Mouse (Mus musculus): Measurements from ENCODE around the gene Zmynd19. TPM values are rescaled to one million over a fixed set of nuclear protein-coding genes. Genes with fewer than 3 reads are reported as not detected.

The Zmynd19 gene
- polyA plus RNA-seq (2016; fragmentation: Nextera tagmentation; extraction: Ambion mirVana), result 19.8 and 24.7 TPM in 2 replicates

GRCm38 (mm10) chr2:24949421-24950188 is at the start of gene Zmynd19:
Gene Zmynd19, plus strand, starts transcription at chr2:24949792.
- Histone ChIP-seq H3K27ac (replicated peaks) (peak within 1 kb of the TSS; percentile 69), H3K9me3 (no peaks in the 10 kb centered on the region), H3K4me1 (peaks cover 16% of the 10 kb centered on the region), H3K9ac (replicated peaks) (peak within 1 kb of the TSS; percentile 94), H3K4me3 (peak within 1 kb of the TSS; percentile 89), H3K36me3 (peaks cover 31% of the 10 kb centered on the region), H3K27me3 (no peaks in the 10 kb centered on the region), H3K4me2 (replicated peaks) (peak within 1 kb of the TSS; percentile 94)
- under 1% methylated on average over 108 of the region's 108 CpGs for WGBS
- peak; percentile 99 for ATAC-seq (ENCODE audit: low FRiP score, low read depth)

GRCm38 (mm10) chr2:24901055-24901454 is 48.5 kb upstream of the Zmynd19 start:
- Histone ChIP-seq H3K36me3 (peaks cover 3% of the 10 kb centered on the region; the same call in 1 of the 2 replicates), H3K27me3 (no peaks in the 10 kb centered on the region), H3K27ac (replicated peaks) (no peak overlapping the region), H3K9me3 (no peaks in the 10 kb centered on the region), H3K4me3 (no peak overlapping the region), H3K4me1 (peaks cover 21% of the 10 kb centered on the region), H3K9ac (replicated peaks) (no peak overlapping the region), H3K4me2 (replicated peaks) (no peak overlapping the region)
- 81% methylated on average over 5 of the region's 5 CpGs for WGBS
- no peak for ATAC-seq (ENCODE audit: low FRiP score, low read depth)

GRCm38 (mm10) chr2:24902999-24903398 is 46.6 kb upstream of the Zmynd19 start:
- Histone ChIP-seq H3K4me2 (replicated peaks) (no peak overlapping the region), H3K27ac (replicated peaks) (no peak overlapping the region), H3K4me3 (no peak overlapping the region), H3K9me3 (no peaks in the 10 kb centered on the region), H3K27me3 (no peaks in the 10 kb centered on the region), H3K4me1 (peaks cover 32% of the 10 kb centered on the region), H3K9ac (replicated peaks) (no peak overlapping the region), H3K36me3 (peaks cover 3% of the 10 kb centered on the region; the same call in 1 of the 2 replicates)
- ATAC-seq (ENCODE audit: low FRiP score, low read depth), result no peak
- WGBS, result 90% methylated on average over 6 of the region's 6 CpGs

DNA sequence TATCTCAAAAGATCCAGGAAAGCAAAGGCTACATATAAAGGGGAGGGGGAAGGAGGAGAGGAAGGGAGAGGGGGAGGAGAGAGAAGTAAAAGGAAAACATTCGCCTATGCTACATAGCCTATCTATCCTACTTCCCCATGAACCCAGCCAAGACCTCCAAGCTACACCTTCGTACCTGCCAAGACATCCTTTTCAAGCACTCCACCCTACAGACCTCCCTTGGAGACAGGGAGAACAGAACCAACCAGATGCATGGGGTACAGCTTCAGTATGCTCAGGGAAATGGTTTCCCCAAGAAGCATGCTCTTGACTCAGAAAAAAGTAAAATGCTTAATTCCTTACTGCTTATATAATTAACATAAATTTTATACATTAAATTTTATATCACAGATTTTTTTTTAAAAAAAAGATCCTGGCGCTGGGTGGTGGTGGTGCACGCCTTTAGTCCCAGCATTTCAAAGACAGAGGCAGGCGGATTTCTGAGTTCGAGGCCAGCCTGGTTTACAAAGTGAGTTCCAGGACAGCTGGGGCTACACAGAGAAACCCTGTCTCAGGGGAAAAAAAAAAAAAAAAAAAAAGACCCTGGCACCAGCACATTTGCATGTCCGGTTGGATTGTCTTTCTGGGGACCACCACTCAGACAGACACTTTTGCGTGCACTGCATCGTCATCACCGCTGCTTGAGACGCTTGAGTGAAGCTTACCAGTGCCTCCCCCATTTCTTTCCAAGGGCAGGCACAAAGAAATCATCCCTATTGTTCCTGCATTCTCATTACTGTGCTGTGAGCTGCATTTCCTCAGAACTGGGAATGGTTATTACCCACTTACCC is 44.6 kb upstream of the Zmynd19 start:
- Histone ChIP-seq H3K36me3 (peaks cover 3% of the 10 kb centered on the region; the same call in 1 of the 2 replicates), H3K9ac (replicated peaks) (no peak overlapping the region), H3K9me3 (no peaks in the 10 kb centered on the region), H3K27me3 (no peaks in the 10 kb centered on the region), H3K4me2 (replicated peaks) (peak overlapping the region; percentile 25), H3K27ac (replicated peaks) (peak overlapping the region; percentile 79), H3K4me3 (no peak overlapping the region), H3K4me1 (peaks cover 32% of the 10 kb centered on the region)
- peak; percentile 77 for ATAC-seq (ENCODE audit: low FRiP score, low read depth)
- 48% methylated on average over 11 of the region's 11 CpGs for WGBS

- H3K4me3 ChIP-seq, result no peak overlapping the region
- H3K27me3 ChIP-seq, result no peaks in the 10 kb centered on the region
- peak overlapping the region; percentile 79 for H3K27ac ChIP-seq (replicated peaks)
- H3K9me3 ChIP-seq, result no peaks in the 10 kb centered on the region
- WGBS, result 12% methylated on average over 2 of the region's 2 CpGs
- H3K9ac ChIP-seq (replicated peaks), result no peak overlapping the region
- no peak for ATAC-seq (ENCODE audit: low FRiP score, low read depth)
- H3K4me1 ChIP-seq, result peaks cover 32% of the 10 kb centered on the region
- 0 out of 2 replicates have a peak, but pooled peaks cover 2% of the 10 kb centered on the region for H3K36me3 ChIP-seq
- peak overlapping the region; percentile 25 for H3K4me2 ChIP-seq (replicated peaks)
These were observed 43.9 kb upstream of the Zmynd19 start for GRCm38 (mm10) chr2:24905653-24906155.

GRCm38 (mm10) chr2:24910481-24910880 is 39.1 kb upstream of the Zmynd19 start:
- ATAC-seq (ENCODE audit: low FRiP score, low read depth), result no peak
- peaks cover 8% of the 10 kb centered on the region; the same call in 1 of the 2 replicates for H3K36me3 ChIP-seq
- no peak overlapping the region for H3K4me3 ChIP-seq
- no peaks in the 10 kb centered on the region for H3K27me3 ChIP-seq
- no peak overlapping the region for H3K9ac ChIP-seq (replicated peaks)
- H3K27ac ChIP-seq (replicated peaks), result no peak overlapping the region
- no peaks in the 10 kb centered on the region for H3K9me3 ChIP-seq
- WGBS, result 97% methylated on average over 4 of the region's 4 CpGs
- no peak overlapping the region for H3K4me2 ChIP-seq (replicated peaks)
- peaks cover 17% of the 10 kb centered on the region for H3K4me1 ChIP-seq

DNA sequence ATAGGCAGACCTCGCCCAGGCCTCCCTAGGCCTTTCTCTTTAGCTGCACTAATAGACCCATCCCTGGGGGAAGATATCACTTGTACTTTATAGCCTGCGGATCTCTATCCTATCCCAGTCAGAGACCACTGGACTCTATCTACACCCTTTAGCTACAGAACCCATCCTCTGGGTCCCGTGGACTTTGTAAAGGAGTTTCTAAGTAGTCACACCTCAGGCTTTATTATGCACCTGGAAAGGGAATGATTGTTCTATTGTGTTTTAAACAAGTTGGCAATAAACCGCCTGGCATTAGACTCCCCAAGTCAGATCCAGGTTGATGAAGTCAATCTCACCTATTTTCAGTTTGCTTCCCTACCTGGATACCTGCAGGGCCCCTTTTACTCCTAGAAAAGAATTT is 37.4 kb upstream of the Zmynd19 start:
- ATAC-seq (ENCODE audit: low FRiP score, low read depth), result no peak
- Histone ChIP-seq H3K4me1 (peaks cover 2% of the 10 kb centered on the region), H3K4me2 (replicated peaks) (no peak overlapping the region), H3K4me3 (no peak overlapping the region), H3K27me3 (no peaks in the 10 kb centered on the region), H3K36me3 (peaks cover 8% of the 10 kb centered on the region; the same call in 1 of the 2 replicates), H3K9ac (replicated peaks) (no peak overlapping the region), H3K27ac (replicated peaks) (no peak overlapping the region), H3K9me3 (no peaks in the 10 kb centered on the region)
- 95% methylated on average over 4 of the region's 4 CpGs for WGBS

DNA sequence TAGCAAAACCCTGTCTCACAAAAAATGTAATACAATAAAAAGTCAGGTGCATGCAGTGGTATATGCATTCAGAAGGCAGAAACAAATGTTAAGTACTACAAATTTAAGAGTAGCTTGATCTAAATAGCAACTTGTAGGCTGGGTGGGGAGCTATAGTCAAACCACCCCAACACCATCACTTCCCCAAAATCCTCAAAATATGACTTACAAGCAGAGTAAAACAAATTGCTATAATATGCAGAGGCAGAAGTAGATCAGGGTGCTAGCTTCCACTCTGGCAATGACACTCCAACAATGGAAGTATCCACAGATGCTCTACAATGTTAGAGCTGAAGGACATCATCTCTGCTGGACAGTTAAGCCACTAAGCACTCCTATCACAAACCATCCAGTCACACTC is 37.0 kb upstream of the Zmynd19 start:
- Histone ChIP-seq H3K4me3 (no peak overlapping the region), H3K27me3 (no peaks in the 10 kb centered on the region), H3K36me3 (peaks cover 8% of the 10 kb centered on the region; the same call in 1 of the 2 replicates), H3K9ac (replicated peaks) (no peak overlapping the region), H3K9me3 (no peaks in the 10 kb centered on the region), H3K27ac (replicated peaks) (no peak overlapping the region), H3K4me1 (peaks cover 6% of the 10 kb centered on the region), H3K4me2 (replicated peaks) (no peak overlapping the region)
- ATAC-seq (ENCODE audit: low FRiP score, low read depth), result no peak

- Histone ChIP-seq H3K4me3 (no peak overlapping the region), H3K4me1 (peaks cover 10% of the 10 kb centered on the region), H3K27me3 (no peaks in the 10 kb centered on the region), H3K27ac (replicated peaks) (no peak overlapping the region), H3K4me2 (replicated peaks) (no peak overlapping the region), H3K9ac (replicated peaks) (no peak overlapping the region), H3K36me3 (peaks cover 8% of the 10 kb centered on the region; the same call in 1 of the 2 replicates), H3K9me3 (no peaks in the 10 kb centered on the region)
- no peak for ATAC-seq (ENCODE audit: low FRiP score, low read depth)
- WGBS, result 94% methylated on average over 3 of the region's 3 CpGs
These were observed 34.8 kb upstream of the Zmynd19 start for GRCm38 (mm10) chr2:24914762-24915161.

DNA sequence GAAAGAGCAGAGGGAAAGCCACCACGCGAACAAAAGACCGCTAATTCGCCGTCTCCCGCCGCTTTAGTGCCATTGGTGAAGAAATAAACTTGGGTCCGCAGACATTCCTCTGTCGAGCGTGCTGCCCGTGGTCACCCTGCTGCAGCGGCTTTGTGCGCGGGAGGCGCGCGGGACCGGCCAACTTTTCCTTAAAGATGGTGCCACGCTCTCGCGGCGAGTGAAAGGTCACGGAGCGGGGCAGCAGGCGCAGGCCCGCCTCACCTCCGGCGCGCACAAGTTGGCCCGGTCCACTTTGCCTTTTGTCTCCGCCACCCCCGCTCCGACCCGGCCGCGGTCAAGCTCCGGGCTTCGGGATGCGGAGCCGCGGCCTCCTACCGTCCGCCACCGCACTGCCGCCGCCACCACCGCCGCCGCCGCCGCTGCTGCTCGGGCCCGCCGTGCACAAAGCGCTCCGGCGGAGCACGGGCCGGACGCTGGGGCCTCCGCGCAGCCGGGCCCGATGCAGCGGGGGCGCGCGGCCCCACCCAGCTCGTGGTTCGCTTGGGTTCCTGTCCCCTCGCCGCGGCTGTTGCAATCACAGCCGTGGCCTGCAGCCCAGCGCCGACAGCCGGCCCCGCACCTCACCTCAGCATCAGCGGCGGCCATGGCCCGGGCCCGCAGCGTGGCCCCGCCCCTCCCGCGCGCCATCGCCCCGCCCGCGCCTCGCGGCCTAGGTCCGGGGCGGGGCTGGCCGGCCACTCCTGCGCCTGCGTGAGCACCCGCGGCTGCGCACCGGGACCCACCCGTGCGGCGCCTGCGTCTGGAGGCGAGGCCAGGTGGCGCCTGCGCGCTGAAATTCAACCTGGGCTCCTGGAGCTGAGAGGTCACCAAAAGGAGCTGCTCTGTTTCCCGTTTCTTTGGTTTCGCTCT is 30.4 kb upstream of the Zmynd19 start, which contains the start of gene Ehmt1:
Gene Ehmt1, minus strand, starts transcription at position 685 of the 909 bp plus-strand sequence.
- Histone ChIP-seq H3K36me3 (no peaks in the 10 kb centered on the region), H3K4me2 (replicated peaks) (peak within 1 kb of the TSS; percentile 61), H3K9me3 (no peaks in the 10 kb centered on the region), H3K27me3 (no peaks in the 10 kb centered on the region), H3K4me3 (peak within 1 kb of the TSS; percentile 98), H3K4me1 (peaks cover 10% of the 10 kb centered on the region), H3K9ac (replicated peaks) (peak within 1 kb of the TSS; percentile 99), H3K27ac (replicated peaks) (peak within 1 kb of the TSS; percentile 98)
- WGBS, result under 1% methylated on average over 106 of the region's 112 CpGs
- peak; percentile 98 for ATAC-seq (ENCODE audit: low FRiP score, low read depth)

GRCm38 (mm10) chr2:24919839-24920175 is 29.8 kb upstream of the Zmynd19 start:
- H3K9ac ChIP-seq (replicated peaks), result peak overlapping the region; percentile 99
- peak; percentile 66; the same call in 1 of the 2 replicates for ATAC-seq (ENCODE audit: low FRiP score, low read depth)
- peak overlapping the region; percentile 61 for H3K4me2 ChIP-seq (replicated peaks)
- no peaks in the 10 kb centered on the region for H3K36me3 ChIP-seq
- peak overlapping the region; percentile 98 for H3K4me3 ChIP-seq
- H3K27ac ChIP-seq (replicated peaks), result peak overlapping the region; percentile 98
- no peaks in the 10 kb centered on the region for H3K27me3 ChIP-seq
- peaks cover 10% of the 10 kb centered on the region for H3K4me1 ChIP-seq
- H3K9me3 ChIP-seq, result no peaks in the 10 kb centered on the region
- 11% methylated on average over 8 of the region's 8 CpGs for WGBS

All from midbrain, embryonic 12.5 days (tissue).